Mouse (Mus musculus): ENCODE data around the gene Fes. TPM values are rescaled to one million over a fixed set of nuclear protein-coding genes. Genes with fewer than 3 reads are reported as not detected.

Fes gene
- polyA plus RNA-seq, 1 experiment, result 5.9 TPM

- TF ChIP-seq POLR2A (IDR thresholded peaks at IDR 0.05; ENCODE audit: extremely low read depth, insufficient read depth, low read length) (no peak), CTCF (IDR thresholded peaks at IDR 0.05; ENCODE audit: extremely low read depth, insufficient read depth, low read length) (no peak)
Observed at GRCm38 (mm10) chr7:80382919-80383318, 4.8 kb downstream of the Fes start.

DNA sequence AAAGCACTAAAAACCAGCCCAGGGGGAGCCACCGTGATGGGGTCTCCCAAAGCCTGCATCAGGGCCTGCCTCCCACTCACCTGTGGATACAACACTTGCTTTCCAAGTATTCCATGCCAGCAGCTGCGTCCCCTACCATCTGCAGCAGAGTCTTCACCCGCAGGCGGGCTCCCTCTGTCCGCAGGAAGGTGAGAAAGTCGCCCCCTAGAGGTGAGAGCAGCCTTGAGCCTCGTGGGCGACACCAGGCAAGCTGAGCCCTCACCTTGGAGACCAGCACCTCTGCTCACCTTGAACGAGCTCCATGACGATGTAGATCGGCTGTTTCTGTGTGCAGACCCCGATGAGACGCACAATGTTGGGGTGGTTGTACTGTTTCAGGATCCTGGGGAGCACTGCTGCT is 8.2 kb downstream of the Fes start:
- Histone ChIP-seq H3K4me1 (ENCODE audit: control insufficient read depth, insufficient read depth, low read length) (no peaks in the 10 kb centered on the region), H3K27ac (ENCODE audit: insufficient read depth, low read length) (no peak overlapping the region), H3K4me3 (ENCODE audit: insufficient read depth, low read length) (no peak overlapping the region)
- TF ChIP-seq CTCF (IDR thresholded peaks at IDR 0.05; ENCODE audit: extremely low read depth, insufficient read depth, low read length) (no peak; the same call in 1 of the 2 replicates), POLR2A (IDR thresholded peaks at IDR 0.05; ENCODE audit: extremely low read depth, insufficient read depth, low read length) (no peak)

More at GRCm38 (mm10) chr7:80382919-80383318, 4.8 kb downstream of the Fes start:
- H3K4me3 ChIP-seq (ENCODE audit: insufficient read depth, low read length), result no peak overlapping the region
- no peak overlapping the region for H3K27ac ChIP-seq (ENCODE audit: insufficient read depth, low read length)
- no peaks in the 10 kb centered on the region for H3K4me1 ChIP-seq (ENCODE audit: control insufficient read depth, insufficient read depth, low read length)

DNA sequence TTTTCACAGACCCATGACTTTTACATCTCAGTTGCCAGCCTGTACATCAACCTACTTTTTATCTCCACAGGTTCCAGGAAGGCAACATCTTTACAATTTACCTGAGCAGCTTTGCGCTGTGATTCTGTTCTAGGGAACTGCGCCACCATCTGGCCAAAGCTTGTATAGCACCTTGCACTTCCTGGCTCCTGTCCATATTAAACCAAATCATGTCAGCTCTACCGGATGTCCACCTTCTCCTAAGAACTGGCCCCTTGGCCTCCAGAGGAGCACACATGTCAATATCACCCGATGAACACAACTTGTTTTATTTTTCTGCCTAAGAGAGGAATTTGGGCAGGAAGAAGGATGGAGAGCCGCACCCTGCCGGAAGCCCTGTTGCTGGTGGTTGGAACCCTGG is 10.3 kb downstream of the Fes start:
- Histone ChIP-seq H3K27ac (ENCODE audit: insufficient read depth, low read length) (no peak overlapping the region), H3K4me3 (ENCODE audit: insufficient read depth, low read length) (no peak overlapping the region), H3K4me1 (ENCODE audit: control insufficient read depth, insufficient read depth, low read length) (no peaks in the 10 kb centered on the region)
- TF ChIP-seq CTCF (IDR thresholded peaks at IDR 0.05; ENCODE audit: extremely low read depth, insufficient read depth, low read length) (peak; percentile 94), POLR2A (IDR thresholded peaks at IDR 0.05; ENCODE audit: extremely low read depth, insufficient read depth, low read length) (no peak)

DNA sequence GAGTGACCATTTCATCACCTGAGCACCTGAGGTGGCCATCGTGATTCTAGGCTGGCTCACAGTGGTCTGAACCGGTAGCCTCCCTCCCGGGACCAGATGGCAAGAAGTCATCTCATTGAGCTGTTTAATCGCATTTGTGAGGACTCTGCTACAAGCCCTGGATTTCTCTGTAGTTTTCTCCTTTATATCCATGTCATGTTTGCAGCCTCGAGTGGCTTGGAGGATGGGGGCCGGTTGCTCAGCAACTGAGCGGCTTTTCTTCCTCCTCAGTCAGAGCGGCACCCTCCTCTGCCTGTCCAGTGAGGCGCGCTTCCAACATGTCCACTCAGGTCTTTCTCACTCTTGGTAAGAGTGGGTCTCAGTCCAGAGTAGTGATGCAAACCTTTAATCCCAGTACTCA is 11.6 kb downstream of the Fes start:
- TF ChIP-seq CTCF (IDR thresholded peaks at IDR 0.05; ENCODE audit: extremely low read depth, insufficient read depth, low read length) (no peak), POLR2A (IDR thresholded peaks at IDR 0.05; ENCODE audit: extremely low read depth, insufficient read depth, low read length) (no peak)
- Histone ChIP-seq H3K4me1 (ENCODE audit: control insufficient read depth, insufficient read depth, low read length) (no peaks in the 10 kb centered on the region; the same call in 1 of the 2 replicates), H3K4me3 (ENCODE audit: insufficient read depth, low read length) (no peak overlapping the region), H3K27ac (ENCODE audit: insufficient read depth, low read length) (no peak overlapping the region)

DNA sequence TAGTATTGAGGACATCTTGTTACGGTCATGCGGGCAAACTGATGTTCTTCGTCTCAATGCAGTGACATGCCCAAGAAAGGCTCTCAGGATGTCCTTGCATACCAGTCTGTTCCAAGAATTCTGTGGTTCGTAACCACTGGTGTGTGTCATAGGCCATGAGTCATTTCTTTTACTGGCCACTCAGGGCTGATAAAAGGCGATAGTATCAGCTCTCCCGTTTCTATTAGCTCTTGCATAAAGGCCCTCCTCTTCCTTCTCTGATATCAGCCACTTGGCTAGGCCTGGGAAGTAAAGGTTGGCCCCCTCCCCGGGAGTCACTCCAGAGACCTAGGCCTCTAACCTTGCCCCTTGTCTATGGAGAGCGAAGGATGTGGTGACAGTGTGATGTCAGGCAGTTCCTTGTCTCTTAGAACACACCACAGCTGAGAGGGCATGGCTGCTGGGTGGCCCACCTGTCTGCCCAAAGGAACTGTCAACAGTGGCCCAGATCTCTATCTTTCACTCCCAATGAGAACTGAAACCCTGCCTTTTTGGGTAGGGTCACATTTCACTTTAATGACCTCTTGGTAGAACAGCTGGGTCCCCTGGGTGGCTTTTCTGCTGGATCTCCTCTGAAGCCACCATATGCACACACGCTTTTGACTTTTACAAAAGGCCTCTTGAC is 12.2 kb downstream of the Fes start:
- Histone ChIP-seq H3K4me1 (ENCODE audit: control insufficient read depth, insufficient read depth, low read length) (no peaks in the 10 kb centered on the region; the same call in 1 of the 2 replicates), H3K4me3 (ENCODE audit: insufficient read depth, low read length) (no peak overlapping the region), H3K27ac (ENCODE audit: insufficient read depth, low read length) (no peak overlapping the region)
- TF ChIP-seq CTCF (IDR thresholded peaks at IDR 0.05; ENCODE audit: extremely low read depth, insufficient read depth, low read length) (no peak), POLR2A (IDR thresholded peaks at IDR 0.05; ENCODE audit: extremely low read depth, insufficient read depth, low read length) (no peak)

DNA sequence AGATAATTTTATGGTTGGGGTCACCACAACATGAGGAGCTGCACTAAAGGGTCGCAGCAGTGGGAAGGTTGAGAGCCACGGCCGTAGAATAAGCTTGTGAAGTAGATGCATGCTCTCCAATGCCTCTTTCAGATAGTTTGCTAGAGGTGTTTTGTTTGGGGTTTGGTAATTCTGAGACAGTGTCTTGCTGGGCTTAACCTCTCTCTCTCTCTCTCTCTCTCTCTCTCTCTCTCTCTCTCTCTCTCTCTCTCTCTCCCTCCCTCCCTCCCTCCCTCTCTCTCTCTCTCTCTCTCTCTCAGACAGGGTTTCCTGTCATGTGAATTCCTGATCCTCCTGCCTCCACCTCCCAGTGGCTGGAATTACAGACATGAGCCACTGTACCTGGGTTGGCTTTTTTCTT is 13.0 kb downstream of the Fes start:
- no peak for TF ChIP-seq POLR2A (IDR thresholded peaks at IDR 0.05; ENCODE audit: extremely low read depth, insufficient read depth, low read length)
- TF ChIP-seq CTCF (IDR thresholded peaks at IDR 0.05; ENCODE audit: extremely low read depth, insufficient read depth, low read length), result no peak
- Histone ChIP-seq H3K27ac (ENCODE audit: insufficient read depth, low read length) (no peak overlapping the region), H3K4me1 (ENCODE audit: control insufficient read depth, insufficient read depth, low read length) (no peaks in the 10 kb centered on the region; the same call in 1 of the 2 replicates), H3K4me3 (ENCODE audit: insufficient read depth, low read length) (no peak overlapping the region)

DNA sequence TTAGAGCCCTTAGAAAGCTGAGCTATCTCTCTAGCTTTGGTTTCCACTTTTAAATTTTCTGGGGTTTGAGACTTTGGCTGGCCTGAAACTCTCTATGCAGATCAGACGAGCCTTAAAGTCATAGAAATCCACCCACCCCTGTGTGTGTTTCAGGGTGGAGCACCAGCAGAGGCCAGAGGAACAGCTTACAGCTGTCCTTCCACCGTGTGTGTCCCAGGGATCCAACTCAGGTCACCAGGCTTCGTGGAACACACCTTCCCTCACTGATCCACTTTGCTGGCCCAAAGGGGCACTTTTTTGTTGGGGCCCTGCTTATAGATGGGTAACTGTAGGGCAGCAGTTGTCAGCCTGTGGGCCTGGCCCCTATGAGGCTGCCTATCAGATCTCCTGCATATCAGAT is 13.5 kb downstream of the Fes start:
- no peak overlapping the region for H3K4me3 ChIP-seq (ENCODE audit: insufficient read depth, low read length)
- peaks cover 3% of the 10 kb centered on the region; the same call in 1 of the 2 replicates for H3K4me1 ChIP-seq (ENCODE audit: control insufficient read depth, insufficient read depth, low read length)
- no peak overlapping the region for H3K27ac ChIP-seq (ENCODE audit: insufficient read depth, low read length)
- TF ChIP-seq CTCF (IDR thresholded peaks at IDR 0.05; ENCODE audit: extremely low read depth, insufficient read depth, low read length) (no peak), POLR2A (IDR thresholded peaks at IDR 0.05; ENCODE audit: extremely low read depth, insufficient read depth, low read length) (no peak)

DNA sequence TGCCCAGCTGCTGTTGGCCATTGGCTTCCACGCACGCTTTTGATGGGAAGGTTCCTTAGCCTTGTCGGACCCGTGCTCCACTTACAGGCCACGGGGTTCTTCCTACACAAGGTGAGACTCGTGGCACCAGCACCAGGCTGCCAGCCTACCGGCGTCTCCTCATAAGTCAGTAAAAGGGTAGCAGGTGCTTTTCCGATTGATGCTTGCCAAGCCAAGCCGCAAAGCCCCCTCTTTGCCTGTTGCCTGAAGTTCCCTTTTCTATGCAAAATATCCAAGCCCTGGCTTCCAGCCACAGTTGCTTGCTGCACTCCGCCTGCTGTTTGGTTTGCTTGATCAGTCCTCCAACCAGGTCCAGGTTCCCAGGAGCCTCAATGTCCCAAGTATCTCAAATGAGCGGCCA is 13.9 kb downstream of the Fes start:
- TF ChIP-seq CTCF (IDR thresholded peaks at IDR 0.05; ENCODE audit: extremely low read depth, insufficient read depth, low read length) (no peak), POLR2A (IDR thresholded peaks at IDR 0.05; ENCODE audit: extremely low read depth, insufficient read depth, low read length) (no peak)
- Histone ChIP-seq H3K4me1 (ENCODE audit: control insufficient read depth, insufficient read depth, low read length) (peaks cover 5% of the 10 kb centered on the region; the same call in 1 of the 2 replicates), H3K4me3 (ENCODE audit: insufficient read depth, low read length) (no peak overlapping the region), H3K27ac (ENCODE audit: insufficient read depth, low read length) (no peak overlapping the region)

DNA sequence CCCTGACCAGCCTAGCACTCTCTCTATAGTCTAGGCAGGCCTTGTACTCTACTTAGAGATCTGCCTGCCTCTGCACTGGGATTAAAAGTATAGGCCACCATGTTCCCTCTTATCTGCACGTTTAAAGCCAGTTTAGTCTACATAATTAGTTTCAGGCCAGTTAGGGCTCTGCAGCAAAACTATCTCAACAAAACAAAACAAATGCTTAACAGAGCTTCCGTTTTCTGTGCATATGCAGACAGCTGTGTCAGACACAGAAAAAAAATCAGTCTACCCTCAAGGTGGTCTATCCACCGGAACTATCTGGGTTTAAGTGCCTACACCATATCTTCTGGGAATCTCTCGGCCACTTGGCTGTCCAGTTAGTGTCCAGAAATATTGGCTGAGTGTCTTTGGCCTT is 14.4 kb downstream of the Fes start:
- TF ChIP-seq CTCF (IDR thresholded peaks at IDR 0.05; ENCODE audit: extremely low read depth, insufficient read depth, low read length) (no peak), POLR2A (IDR thresholded peaks at IDR 0.05; ENCODE audit: extremely low read depth, insufficient read depth, low read length) (no peak)
- Histone ChIP-seq H3K27ac (ENCODE audit: insufficient read depth, low read length) (no peak overlapping the region), H3K4me1 (ENCODE audit: control insufficient read depth, insufficient read depth, low read length) (peaks cover 5% of the 10 kb centered on the region; the same call in 1 of the 2 replicates), H3K4me3 (ENCODE audit: insufficient read depth, low read length) (no peak overlapping the region)

DNA sequence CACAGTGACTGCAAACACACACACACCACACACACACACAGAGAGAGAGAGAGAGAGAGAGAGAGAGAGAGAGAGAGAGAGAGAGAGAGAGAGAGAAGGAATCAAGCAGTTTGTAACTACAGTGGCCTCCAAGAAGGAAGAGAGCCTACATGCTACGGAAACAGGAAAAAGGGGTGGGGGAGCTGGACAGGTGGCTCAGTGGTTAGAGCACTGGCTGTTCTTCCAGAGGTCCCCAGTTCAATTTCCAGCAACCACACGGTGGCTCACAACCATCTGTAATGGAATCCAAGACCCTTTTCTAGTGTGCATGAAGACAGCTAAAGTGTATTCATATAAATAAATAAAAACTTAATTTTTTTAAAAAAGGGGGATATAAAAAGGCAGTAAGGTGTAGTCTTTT is 15.1 kb downstream of the Fes start:
- H3K4me1 ChIP-seq (ENCODE audit: control insufficient read depth, insufficient read depth, low read length), result peaks cover 5% of the 10 kb centered on the region; the same call in 1 of the 2 replicates
- H3K27ac ChIP-seq (ENCODE audit: insufficient read depth, low read length), result no peak overlapping the region
- H3K4me3 ChIP-seq (ENCODE audit: insufficient read depth, low read length), result no peak overlapping the region
- TF ChIP-seq CTCF (IDR thresholded peaks at IDR 0.05; ENCODE audit: extremely low read depth, insufficient read depth, low read length) (no peak), POLR2A (IDR thresholded peaks at IDR 0.05; ENCODE audit: extremely low read depth, insufficient read depth, low read length) (no peak)

Data from cortical plate, adult 2 months (tissue).